Mouse (Mus musculus) left cerebral cortex, postnatal 10 days (tissue): Measurements from ENCODE around the gene Phldb1. TPM values are rescaled to one million over a fixed set of nuclear protein-coding genes. Genes with fewer than 3 reads are reported as not detected.

Experiments
- DNase-seq, 2 experiments: peaks; one replicate each; pipeline ENCODE4 v3.0.0; 2021 to 2022; ENCODE audit warnings: low spot score in 2 of 2, mixed read lengths in 1 of 2; ENCODE audit errors: extremely low spot score in 1 of 2
- intact Hi-C: fragments of 180-260 bp; cut with DNase I; formaldehyde crosslinking; loops from one replicate; pipeline ENCODE4 v1.15.1; 2025
- total RNA-seq, 2 experiments: library from RNA; stranded (reverse); gene quantifications; 2 replicates each; pipeline ENCODE4 v1.2.3; 2021

The Phldb1 gene
- total RNA-seq, 2 experiments from 2014 or later: 82.6 to 89.0 TPM

GRCm38 (mm10) chr9:44715109-44715508 is 19.9 kb downstream of the Phldb1 start:
- DNase-seq: no peak
- intact Hi-C loops: no loop called here

DNA sequence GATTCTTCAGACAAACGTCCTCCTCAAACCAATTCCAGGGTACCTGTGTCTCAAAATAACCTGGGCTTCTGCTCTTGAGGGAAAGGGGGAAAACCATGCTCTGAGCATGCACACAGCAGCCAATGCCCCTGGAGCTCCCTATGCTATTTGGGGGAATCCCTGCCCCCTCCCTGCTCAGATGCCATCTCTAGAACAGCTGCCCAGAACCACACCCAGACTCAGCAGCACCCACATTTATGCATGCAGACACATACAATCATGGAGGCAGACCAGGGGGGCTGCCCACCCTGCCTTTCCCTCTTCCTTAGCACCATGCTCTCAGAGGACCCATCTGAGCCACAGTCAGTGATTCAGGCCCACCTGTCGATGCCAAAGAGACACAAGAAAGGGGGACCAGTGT is 21.4 kb downstream of the Phldb1 start:
- no peak for DNase-seq
- intact Hi-C loops: no loop called here

DNA sequence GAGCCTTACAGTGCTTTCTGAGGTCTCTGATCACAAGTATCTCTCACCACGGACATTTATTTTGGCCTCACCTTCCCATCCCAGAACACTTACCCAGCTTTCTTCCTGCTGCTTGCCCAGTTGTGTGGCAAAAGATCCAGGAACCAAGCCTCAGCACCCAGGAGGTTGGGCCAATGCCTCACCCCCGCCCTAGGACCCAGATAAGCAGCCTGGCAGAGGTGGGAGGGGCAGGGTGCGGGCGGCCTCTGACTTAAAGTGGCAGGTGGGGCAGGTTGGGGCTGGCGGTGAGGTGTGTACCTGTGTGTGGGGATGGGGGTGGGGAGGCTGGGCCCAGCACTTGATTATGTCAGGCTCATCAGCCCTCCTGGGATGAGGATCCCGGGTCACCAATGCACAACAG is 21.9 kb downstream of the Phldb1 start:
- intact Hi-C loops: no loop called here
- DNase-seq: no peak

DNA sequence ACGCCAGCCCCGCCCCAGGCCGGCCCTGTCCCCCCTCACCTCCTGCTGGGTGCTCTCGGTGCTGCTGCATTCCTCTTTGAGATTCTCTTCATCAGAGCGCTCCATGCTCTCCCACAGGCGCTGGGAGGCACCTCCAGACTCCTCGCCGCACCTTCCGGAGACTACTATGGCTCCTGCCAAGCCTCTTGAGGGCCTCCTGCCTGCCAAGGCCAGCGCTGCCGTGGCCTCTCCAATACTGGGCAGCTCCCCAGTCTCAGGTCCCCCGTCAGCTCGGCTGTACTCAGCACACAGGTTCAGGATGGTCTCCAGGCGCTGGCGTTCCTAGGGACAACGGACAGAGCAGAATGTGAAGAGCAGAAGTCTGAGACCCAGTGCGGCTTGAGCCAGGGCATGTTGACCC is 23.4 kb downstream of the Phldb1 start:
- intact Hi-C loops: no loop called here
- DNase-seq: no peak

DNA sequence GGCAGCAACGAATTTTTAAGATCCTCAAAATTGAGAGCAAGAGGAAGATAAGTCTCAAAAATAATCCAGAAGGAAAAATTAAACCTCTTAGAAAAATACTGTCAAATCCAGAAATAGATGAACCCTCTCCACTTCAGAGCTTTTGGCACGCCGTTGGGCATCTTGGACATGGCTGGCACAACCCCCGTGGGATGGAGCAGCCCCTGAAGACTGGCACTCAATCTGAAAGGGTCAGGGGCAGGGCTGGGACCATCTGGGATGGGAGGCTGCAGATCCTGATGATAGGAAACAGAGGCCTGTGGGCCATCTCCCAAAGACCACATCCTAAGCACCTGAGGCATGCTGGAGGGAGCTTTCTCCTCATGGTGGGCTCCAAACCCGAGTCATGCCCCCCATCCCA is 24.8 kb downstream of the Phldb1 start:
- no peak for DNase-seq
- intact Hi-C loops: no loop called here

DNA sequence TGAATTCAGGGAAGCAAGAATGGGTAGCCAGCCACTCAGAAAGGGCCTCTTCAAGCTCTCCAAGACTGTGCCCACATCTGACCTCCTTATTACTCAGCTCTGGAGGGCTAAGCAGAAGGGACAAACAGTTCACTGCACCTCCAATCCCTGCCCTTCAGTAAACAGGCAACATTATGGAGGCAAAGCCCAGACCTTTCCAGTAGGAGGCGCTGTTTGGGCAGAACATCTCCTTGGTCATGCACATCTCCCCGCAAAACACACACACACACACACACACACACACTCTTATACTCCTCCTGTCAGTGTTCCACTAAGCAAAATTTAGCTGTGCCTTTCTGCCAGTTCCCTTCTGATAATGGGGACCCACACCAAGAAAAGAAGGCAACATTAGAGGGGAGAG is 25.4 kb downstream of the Phldb1 start:
- DNase-seq: peak in 1 of 2 experiments; percentile 68
- intact Hi-C loops: no loop called here

GRCm38 (mm10) chr9:44708925-44709324 is 26.1 kb downstream of the Phldb1 start:
- intact Hi-C loops: no loop called here
- no peak for DNase-seq

GRCm38 (mm10) chr9:44708429-44708765 is 26.6 kb downstream of the Phldb1 start:
- intact Hi-C loops: no loop called here
- DNase-seq: peak in 1 of 2 experiments; percentile 81

GRCm38 (mm10) chr9:44707749-44708428 is 27.1 kb downstream of the Phldb1 start:
- DNase-seq: no peak
- intact Hi-C loops: no loop called here

- intact Hi-C loops: no loop called here
- peak in 1 of 2 experiments; percentile 27 for DNase-seq
These were observed 35.3 kb downstream of the Phldb1 start for GRCm38 (mm10) chr9:44699730-44700129.

DNA sequence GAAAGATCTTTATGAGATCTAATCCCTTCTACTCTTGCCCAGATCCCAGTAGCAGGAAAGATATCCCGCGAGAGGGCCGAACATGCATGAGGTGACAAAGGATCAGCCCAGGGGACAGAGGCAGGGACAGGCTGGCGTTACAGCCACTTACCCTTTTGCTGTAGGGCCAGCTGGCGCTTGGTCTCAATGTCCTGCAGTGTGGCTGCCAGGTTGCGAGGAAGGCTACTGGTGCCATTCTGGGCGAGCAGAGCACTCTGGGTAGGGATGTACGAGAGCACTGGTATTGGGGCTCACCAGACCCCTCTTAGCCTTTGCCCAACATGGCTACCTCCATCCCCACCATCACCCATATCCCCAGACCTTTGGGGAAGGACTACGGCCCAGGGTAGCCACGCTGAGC is 35.8 kb downstream of the Phldb1 start:
- no peak for DNase-seq
- intact Hi-C loops: no loop called here

- intact Hi-C loops: no loop called here
- peak in 1 of 2 experiments; percentile 20 for DNase-seq
These were observed 37.1 kb downstream of the Phldb1 start for GRCm38 (mm10) chr9:44697866-44698265.

- DNase-seq: no peak
- intact Hi-C loops: no loop called here
These were observed 41.9 kb downstream of the Phldb1 start for GRCm38 (mm10) chr9:44693071-44693470.

DNA sequence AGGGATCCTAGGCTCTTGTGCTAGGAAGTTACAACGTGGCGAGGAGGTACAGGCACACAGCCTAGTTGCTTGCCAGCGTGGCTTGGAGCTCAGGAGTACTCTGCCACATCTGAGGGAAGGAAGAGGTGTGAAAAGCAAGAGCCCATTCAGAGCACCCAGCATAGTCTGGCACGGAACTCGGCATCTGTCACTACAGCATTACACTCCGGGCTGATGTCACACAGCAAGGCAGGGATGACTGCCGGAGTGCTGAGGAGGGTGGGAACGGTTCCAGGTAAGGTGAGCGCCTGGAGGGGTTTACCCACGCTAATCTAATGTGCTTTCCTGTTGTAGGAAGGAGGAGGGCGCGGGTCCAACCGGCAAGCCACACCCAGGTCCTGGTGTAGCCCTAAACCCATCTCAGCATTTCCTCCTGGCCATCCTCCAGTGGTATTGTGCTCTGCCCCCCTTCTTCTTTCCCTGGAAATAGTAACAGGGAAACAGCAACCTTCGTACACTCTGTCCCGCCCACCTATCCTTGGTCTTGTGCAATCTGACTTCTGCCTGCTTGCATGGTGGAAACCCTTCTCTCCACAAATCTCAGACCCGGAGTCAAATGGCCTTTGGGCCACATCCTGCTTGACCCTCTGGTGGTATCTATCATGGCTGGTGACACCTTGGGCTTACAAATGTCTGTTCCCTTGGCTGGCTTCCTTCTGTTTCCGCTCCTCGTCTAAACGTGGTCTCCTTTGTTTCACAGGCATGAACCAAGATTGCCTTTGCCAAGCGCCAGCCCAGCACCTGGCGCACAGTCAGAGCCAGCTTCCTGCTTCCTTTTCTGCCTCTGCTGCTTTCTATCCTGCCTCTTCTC is 43.1 kb downstream of the Phldb1 start:
- intact Hi-C loops: no loop called here
- peak; percentile 42 to 75 for DNase-seq

- DNase-seq: no peak
- intact Hi-C loops: no loop called here
These were observed 44.4 kb downstream of the Phldb1 start for GRCm38 (mm10) chr9:44690641-44691040.

DNA sequence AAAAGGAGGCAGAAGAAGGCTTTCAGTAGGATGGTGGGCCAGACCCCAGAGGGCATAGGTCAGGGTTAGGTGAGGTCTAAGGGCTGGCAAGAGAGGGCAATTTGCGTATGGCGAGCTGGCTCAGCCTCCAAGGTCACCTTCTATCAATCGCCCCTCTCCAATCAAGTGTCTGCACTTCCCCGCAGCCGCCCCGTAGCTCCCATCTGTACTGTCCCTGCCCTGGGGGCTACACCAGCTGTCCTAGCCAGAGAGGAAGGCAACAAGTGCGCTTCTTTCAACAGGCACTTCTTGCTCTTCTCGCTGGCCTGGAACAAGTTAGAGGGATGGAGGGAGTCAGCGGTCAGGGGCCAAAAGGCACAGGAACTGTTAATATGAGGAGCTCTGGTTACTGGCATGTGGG is 47.0 kb downstream of the Phldb1 start:
- intact Hi-C loops: loop anchor here (5.0 kb wide), 1 partner anchor 36 kb away; no protein-coding TSS in a partner anchor
- DNase-seq: no peak

GRCm38 (mm10) chr9:44686638-44687037 is 48.4 kb downstream of the Phldb1 start:
- intact Hi-C loops: loop anchor here (5.0 kb wide), 1 partner anchor 34 kb away; no protein-coding TSS in a partner anchor
- DNase-seq: peak; percentile 45 to 75

GRCm38 (mm10) chr9:44685346-44686330 is 49.4 kb downstream of the Phldb1 start:
- peak; percentile 68 to 77 for DNase-seq
- intact Hi-C loops: loop anchor here (5.0 kb wide), 1 partner anchor 33 kb away; no protein-coding TSS in a partner anchor

GRCm38 (mm10) chr9:44683046-44683445 is 52.0 kb downstream of the Phldb1 start:
- intact Hi-C loops: no loop called here
- DNase-seq: no peak
